Mouse (Mus musculus): ENCODE data around the gene Irf2.

Gene Irf2

GRCm38 (mm10) chr8:46842676-46843181 is 103.2 kb downstream of the Irf2 start:
- DNase-seq (ENCODE audit: low spot score in 2 of 2), result no peak

DNA sequence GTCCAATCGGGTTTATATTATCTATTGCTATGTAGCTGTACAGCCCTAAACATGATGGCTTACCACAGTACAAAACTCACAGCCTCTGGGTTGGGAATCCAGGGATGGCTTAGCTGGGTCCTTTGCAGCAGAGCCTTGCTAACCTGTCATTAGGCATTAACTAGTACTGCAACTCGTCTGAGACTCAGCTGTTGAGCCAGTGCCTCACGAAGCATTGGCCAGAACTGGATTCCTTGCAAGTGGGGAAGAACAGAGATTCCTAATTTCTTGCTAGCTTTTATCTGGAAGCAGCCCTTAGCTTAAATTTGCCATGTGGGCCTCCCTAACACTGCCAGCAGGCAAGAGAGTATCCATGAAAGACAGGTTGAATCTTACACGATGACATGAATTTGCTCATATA is 104.3 kb downstream of the Irf2 start:
- DNase-seq (ENCODE audit: low spot score in 2 of 2), result no peak

DNA sequence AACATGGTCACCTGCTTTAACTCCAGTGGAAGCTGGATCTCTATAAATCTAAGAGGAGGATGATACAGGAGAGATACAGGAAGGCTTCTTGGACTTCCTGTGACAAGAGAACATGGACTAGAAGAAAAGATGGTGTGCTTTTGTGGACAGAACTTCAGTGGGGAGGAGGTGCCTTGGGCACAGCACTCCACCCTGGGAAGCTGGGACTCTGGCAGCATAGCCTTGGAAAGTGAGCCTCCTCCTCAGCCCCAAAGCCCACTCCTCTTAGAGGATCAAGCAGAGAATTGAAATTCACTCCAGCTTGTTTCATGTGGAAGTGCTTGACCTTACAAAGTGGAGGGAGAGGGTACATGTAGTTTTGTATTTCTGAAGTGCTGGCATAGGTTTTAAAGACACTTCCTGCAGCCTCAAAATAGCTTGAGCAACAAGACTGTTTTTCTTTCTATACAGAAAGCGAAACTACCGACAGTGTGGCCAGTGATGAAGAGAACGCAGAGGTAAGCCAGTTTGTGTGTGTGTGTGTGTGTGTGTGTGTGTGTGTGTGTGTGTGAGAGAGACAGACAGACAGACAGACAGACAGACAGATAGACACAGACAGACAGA is 104.9 kb downstream of the Irf2 start:
- no peak for DNase-seq (ENCODE audit: low spot score in 2 of 2)

GRCm38 (mm10) chr8:46844974-46845774 is 105.6 kb downstream of the Irf2 start:
- DNase-seq (ENCODE audit: low spot score in 2 of 2), result no peak

GRCm38 (mm10) chr8:46845891-46846290 is 106.4 kb downstream of the Irf2 start:
- DNase-seq (ENCODE audit: low spot score in 2 of 2), result no peak

GRCm38 (mm10) chr8:46846893-46847292 is 107.4 kb downstream of the Irf2 start:
- DNase-seq (ENCODE audit: low spot score in 2 of 2), result no peak

GRCm38 (mm10) chr8:46848011-46848641 is 108.6 kb downstream of the Irf2 start:
- no peak for DNase-seq (ENCODE audit: low spot score in 2 of 2)

- no peak for DNase-seq (ENCODE audit: low spot score in 2 of 2)
Measured at GRCm38 (mm10) chr8:46848931-46849330, 109.4 kb downstream of the Irf2 start.

DNA sequence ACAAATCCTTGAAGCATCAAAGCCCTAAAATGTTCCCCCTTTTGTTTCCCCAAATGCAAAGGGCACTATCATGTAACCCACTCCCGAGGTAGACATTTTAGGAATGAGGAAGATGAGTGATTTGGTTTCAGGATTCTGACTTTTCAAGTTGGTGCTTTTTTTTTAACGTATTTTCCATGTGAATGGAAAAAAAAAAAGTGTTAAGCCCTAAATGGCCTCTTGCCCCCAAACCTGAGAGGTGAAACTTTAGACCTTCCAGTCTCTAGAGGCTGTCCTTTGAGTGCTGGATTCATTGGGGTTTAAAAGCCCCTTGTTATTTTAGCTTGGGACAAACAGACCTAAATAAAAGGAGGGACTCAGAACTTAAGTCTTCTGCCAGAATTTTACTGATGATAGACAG is 109.9 kb downstream of the Irf2 start:
- DNase-seq (ENCODE audit: low spot score in 2 of 2), result no peak

DNA sequence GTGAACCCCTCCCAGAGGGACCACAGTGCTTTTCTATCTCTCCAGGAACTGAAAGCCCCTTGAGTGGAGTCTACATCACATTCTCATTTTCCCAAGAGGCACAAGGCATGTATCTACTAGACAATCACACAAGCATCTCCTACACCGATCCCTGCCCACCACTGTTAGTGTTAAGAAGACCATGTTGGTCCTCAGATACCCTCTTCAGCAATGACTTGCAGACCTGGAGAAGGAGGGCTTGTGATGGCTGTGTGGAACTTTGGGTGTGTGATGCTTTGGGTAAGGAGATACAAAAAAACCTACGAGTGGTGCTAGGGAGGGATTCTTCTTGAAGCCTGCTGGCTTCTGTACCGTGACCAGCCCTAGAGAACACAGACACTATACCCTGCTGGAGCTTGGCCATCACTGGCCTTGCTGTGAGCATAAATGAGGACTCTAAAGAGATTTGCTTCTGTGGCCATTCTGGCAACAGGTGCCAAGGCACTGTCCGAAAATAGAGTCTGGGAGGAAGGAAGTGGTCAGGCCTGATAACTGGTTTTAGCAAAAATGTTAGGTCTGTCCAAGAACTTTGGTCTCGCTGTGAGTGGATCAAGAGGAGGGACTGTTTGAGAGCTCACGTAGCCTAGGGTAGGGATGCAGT is 110.8 kb downstream of the Irf2 start:
- DNase-seq (ENCODE audit: low spot score in 2 of 2), result no peak

GRCm38 (mm10) chr8:46851560-46851959 is 112.0 kb downstream of the Irf2 start:
- DNase-seq (ENCODE audit: low spot score in 2 of 2), result no peak

DNA sequence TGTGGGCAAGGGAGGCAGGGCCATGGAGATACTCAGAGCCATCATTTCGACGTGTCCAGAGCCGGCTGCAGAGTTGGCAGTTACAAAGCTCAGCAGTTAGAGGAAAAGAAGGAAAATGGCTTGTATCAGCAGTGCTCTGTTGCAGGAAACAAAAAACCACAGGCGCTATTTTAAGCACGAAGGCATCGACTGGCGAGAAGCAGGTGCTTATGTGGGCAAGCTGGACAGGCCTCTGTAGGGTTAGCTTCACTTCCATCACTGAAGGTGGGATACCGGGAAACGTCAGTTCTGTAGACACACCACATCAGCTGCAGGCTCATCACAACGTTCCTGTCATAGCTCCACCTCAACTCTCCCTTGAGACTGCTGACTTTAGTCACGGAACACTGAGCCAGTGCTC is 112.8 kb downstream of the Irf2 start:
- DNase-seq (ENCODE audit: low spot score in 2 of 2), result no peak

DNA sequence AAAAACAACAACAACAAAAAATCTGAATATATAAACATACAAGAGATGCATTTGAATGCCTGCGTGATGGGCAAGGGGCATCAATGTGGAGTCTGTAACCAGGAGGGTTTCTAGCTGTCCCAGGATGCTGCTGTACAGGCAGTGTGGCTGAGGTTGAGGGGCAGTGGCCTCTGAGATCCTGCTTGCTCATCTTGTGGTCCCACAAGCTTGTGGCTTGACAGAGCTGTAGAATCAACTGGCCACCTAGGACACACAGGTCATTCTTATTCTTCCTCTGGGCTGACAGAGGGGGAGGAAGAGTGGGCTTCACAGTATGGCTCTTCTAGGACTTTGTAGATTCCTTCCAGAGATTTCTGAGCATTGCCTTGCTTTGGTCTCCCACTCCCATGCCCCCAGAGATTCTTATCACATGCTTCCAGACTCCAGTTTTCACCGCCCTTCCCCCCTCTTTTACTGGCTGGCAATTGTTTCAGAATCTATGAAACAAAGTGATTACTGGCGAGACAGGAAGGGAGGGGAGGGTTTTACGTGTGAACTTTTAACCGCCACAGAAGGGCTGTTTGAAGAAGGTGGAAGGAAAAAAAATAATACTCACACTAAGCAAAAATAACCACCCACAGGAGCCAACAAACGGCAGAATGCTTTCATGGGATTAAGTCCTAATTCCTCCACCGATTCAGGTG is 119.8 kb downstream of the Irf2 start:
- no peak for DNase-seq (ENCODE audit: low spot score in 2 of 2)

- DNase-seq (ENCODE audit: low spot score in 2 of 2), result no peak
Measured at GRCm38 (mm10) chr8:46859847-46860167, 120.3 kb downstream of the Irf2 start.

DNA sequence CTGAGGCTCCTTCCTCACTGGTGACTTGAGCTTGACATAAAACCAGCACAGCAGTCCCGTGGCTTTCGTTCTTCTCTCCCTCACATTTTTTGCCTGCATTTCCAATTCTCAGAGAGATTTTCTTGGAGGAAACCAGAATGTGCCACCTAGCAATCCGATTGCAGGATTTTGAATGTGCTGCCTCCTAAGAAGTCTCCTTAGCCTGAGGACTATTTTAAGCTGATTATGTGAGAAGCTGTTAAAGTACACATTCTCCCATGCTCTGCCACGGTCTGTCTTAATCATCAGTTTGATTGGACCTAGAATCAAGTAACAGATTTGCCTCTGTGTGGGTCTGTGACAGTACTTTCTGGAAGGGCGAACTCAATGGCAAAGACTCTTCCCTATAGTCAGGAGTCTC is 123.0 kb downstream of the Irf2 start:
- no peak for DNase-seq (ENCODE audit: low spot score in 2 of 2)

GRCm38 (mm10) chr8:46865428-46865827 is 125.9 kb downstream of the Irf2 start:
- no peak for DNase-seq (ENCODE audit: low spot score in 2 of 2)

DNA sequence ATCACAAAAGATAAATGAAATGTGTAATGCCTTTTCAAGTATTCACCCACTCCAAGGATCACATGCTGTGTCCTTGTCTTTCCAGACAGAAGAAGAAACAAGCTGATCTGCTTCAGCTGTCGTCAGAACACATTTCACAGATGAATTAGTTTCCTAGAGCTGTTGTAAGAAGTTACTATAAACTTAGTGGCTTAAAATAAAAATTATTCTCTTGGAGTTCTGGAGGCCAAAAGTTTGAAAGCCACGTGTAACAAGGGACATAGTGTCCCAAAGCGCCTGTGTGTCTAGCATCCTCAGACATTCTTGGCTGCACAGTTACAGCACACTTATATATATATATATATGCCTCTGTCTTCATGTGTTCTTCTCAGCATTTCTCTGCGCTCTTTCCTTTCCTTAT is 127.9 kb downstream of the Irf2 start:
- DNase-seq (ENCODE audit: low spot score in 2 of 2), result no peak

DNA sequence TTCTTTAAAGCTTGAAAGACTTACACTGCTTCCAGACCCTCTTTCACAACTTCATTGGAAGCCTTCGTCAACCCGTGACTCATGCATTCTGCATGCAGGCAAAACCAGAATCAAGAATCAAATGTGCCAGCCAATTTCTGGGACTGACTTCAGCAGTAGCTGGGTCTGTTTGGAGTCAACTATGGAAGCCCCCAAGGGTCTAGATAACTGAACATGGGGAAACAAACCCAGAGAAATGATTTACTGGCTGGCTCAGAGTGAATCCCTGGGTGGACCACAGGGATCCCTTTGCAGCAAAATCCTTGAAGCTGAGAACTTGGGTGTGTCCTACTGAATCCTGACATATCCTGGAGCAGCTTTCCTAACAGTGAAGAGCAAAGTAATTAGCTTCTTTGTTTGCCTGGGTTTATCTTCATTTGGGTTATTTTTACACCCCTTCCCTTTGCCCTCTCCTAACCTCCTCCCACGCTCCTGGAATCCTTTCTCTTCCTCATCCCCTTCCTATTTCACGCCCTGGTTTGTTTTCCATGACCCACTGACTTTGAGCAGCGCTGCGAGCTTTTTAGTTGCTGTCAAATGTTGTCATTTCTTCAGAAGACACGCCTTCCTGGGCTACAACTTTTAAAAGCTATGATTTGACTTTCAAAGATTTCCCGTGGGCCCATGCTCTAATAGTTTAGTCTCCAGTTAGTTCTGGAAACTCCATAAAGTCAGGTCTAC is 129.0 kb downstream of the Irf2 start:
- no peak for DNase-seq (ENCODE audit: low spot score in 2 of 2)

DNA sequence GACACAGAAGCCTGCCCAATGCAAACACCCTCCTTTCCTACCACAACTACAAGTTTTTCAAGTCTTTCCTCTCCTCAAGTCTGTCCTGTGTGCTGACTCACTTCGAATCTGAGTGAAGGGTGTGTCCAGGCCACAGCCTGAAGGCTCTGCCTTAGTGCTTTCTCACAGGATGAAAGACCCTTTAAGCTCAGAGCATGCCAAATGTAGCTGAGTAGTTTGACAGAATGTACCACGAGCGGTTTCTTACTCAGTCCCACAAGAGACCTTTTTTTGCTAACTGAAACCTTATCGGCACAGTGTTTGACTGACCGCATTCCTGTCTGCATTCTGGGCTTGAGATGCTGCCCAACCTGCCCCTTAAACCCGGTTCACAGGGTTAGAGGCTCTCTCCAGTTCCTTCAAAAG is 130.0 kb downstream of the Irf2 start:
- no peak for DNase-seq (ENCODE audit: low spot score in 2 of 2)

DNA sequence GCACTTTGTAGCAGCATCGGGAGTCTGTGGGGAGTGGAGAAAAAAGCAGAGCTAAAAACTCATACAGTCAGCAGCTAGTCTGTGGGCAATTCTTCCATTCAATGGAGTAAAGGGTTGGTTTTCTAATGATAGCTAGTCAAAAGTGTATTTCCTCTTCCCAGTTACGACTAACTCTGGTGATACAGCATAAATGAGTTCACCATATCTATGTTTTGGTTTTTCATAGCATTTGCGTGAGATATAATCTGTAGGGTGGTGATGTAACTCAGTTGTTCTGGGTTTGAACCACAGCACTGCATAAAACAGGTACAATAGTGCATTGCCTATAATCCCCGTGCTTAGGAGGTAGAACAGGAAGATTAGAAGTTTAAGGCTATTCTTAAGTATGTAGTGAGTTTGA is 131.6 kb downstream of the Irf2 start:
- no peak for DNase-seq (ENCODE audit: low spot score in 2 of 2)

- DNase-seq (ENCODE audit: low spot score in 2 of 2), result no peak
Measured at GRCm38 (mm10) chr8:46875615-46876293, 136.2 kb downstream of the Irf2 start.
